Mouse (Mus musculus) megakaryocyte, embryonic 14.5 days (primary cell): Measurements from ENCODE around the gene Pi4k2a.

Experiments used
- FLI1 ChIP-seq: IDR thresholded peaks from 2 replicates; pipeline ENCODE4 v1.6.1; 2012; ENCODE audit warnings: low read length, inconsistent platforms, mixed read lengths
- GATA1 ChIP-seq: IDR thresholded peaks from 3 replicates; pipeline ENCODE4 v1.6.1; 2012; ENCODE audit warnings: mixed read lengths, low read length, inconsistent platforms, borderline replicate concordance

DNA sequence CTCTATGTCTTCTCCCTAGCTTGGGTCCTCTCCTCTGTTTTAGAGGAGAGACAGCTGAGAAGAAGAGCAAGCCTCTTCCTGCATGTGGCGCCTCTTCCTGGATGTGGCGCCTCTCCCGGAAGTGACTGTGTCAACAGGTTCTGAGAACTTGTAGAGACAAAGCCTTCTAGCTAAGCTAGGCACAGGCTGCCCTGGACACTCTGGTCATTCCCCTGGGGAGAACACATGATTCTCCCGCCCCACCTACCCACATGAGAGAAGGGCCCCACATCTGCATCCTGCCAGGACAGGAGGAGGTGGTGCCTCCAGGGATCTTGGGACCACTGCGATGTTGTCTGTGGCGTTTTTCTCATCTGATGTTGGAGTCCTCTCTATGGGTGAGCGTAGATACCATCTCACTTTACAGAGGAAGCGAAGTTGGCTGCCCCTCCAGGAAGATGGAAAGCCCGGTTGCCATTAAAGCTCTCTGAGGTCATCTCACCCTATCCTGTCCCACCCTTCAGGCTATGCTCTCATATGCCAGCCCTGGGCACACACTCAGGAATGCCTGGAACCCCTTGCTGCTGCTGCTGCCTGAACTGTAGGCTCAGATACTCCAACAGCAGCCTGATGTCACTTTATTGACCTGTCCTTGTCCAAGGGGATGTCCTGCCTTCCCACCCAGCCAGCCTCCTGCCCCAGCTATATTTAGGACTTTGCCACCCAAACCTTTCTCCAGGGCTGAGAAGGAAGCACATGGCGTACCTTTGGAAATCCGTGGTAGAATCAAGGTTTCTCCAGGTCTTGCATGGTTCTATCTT lies 21.6 kb upstream of the Pi4k2a start:
- no peak for TF ChIP-seq GATA1
- TF ChIP-seq FLI1: no peak
